Mouse (Mus musculus) 3134 (cell line): ENCODE data around the gene 2310033P09Rik.

Source experiments
- DNase-seq: peaks from one replicate; pipeline ENCODE4 v3.0.0-alpha.2; 2011; ENCODE audit warnings: low spot score; ENCODE audit not compliant: insufficient read length; ENCODE audit errors: extremely low read depth

The 2310033P09Rik gene

GRCm38 (mm10) chr11:59208153-59208831 is at the start of gene 2310033P09Rik:
Gene 2310033P09Rik, plus strand, starts transcription at chr11:59208321.
- peak; percentile 95 for DNase-seq

GRCm38 (mm10) chr11:59159099-59159498 is 49.0 kb upstream of the 2310033P09Rik start:
- no peak for DNase-seq

GRCm38 (mm10) chr11:59159558-59159957 is 48.6 kb upstream of the 2310033P09Rik start:
- no peak for DNase-seq

- no peak for DNase-seq
Observed at GRCm38 (mm10) chr11:59161398-59161797, 46.7 kb upstream of the 2310033P09Rik start.

GRCm38 (mm10) chr11:59162443-59163254 is 45.5 kb upstream of the 2310033P09Rik start:
- DNase-seq = no peak

GRCm38 (mm10) chr11:59163255-59164236 is 44.6 kb upstream of the 2310033P09Rik start, which contains the start of gene Iba57:
Gene Iba57, minus strand, starts transcription at chr11:59163739.
- DNase-seq = peak; percentile 100

GRCm38 (mm10) chr11:59164384-59164783 is 43.7 kb upstream of the 2310033P09Rik start:
- DNase-seq = no peak

- DNase-seq = no peak
Observed at GRCm38 (mm10) chr11:59165616-59166241, 42.4 kb upstream of the 2310033P09Rik start.

GRCm38 (mm10) chr11:59169807-59170206 is 38.3 kb upstream of the 2310033P09Rik start:
- DNase-seq = no peak

- no peak for DNase-seq
Observed at GRCm38 (mm10) chr11:59170549-59170948, 37.6 kb upstream of the 2310033P09Rik start.

- DNase-seq = no peak
Observed at GRCm38 (mm10) chr11:59174189-59174838, 33.8 kb upstream of the 2310033P09Rik start.

- DNase-seq = no peak
Observed at GRCm38 (mm10) chr11:59176475-59176874, 31.6 kb upstream of the 2310033P09Rik start.

GRCm38 (mm10) chr11:59176921-59177320 is 31.2 kb upstream of the 2310033P09Rik start:
- no peak for DNase-seq

- DNase-seq = peak; percentile 65
Observed at GRCm38 (mm10) chr11:59182864-59183331, 25.2 kb upstream of the 2310033P09Rik start, which contains the start of gene Gjc2. Gene Gjc2, minus strand, starts transcription at chr11:59183213.

GRCm38 (mm10) chr11:59183821-59184220 is 24.3 kb upstream of the 2310033P09Rik start:
- DNase-seq = peak; percentile 57

- DNase-seq = no peak
Observed at GRCm38 (mm10) chr11:59185490-59185889, 22.6 kb upstream of the 2310033P09Rik start.

- no peak for DNase-seq
Observed at GRCm38 (mm10) chr11:59187706-59188105, 20.4 kb upstream of the 2310033P09Rik start.

GRCm38 (mm10) chr11:59191231-59192058 is 16.7 kb upstream of the 2310033P09Rik start:
- DNase-seq = peak; percentile 96

- DNase-seq = no peak
Observed at GRCm38 (mm10) chr11:59192059-59192386, 16.1 kb upstream of the 2310033P09Rik start, which contains the start of gene Guk1. Gene Guk1, minus strand, starts transcription at chr11:59192212.
